8 mouse cellular contexts compared by ENCODE assay signal in the genomic region with DNA sequence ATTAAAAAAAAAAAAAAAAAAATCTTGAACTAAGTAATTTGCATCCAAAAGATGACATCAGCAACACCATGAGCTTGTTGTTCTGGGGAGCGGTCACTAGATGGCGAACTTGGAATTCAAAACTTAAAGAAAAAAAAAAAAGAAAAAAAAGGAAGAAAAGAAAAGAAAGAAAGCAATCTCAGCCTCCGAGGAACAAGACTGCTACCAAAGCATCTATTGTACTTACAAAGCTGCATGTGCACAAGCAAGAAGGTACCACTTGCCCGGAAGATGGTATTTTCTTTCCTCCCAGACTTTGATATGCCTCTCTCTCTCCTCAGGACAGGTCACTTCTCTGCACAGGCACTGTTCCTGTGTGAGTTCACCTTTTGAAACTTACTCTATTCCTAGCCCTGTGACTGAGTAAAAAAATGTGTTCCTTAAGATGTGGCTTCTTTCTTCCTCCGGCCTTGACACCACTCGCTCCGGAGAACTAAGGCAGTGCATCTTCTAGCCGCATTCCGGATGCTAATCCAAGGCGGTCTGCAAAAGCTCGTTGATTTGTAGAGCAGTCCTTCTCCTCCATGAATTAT.
DNase-seq lines count a peak whose midpoint lies in the region; ATAC-seq and TF ChIP-seq lines count a peak whose summit lies in the region.

No protein-coding gene starts in this region.

- H3K9ac ChIP-seq in forebrain, postnatal 0 days: peak overlapping the region; percentile 40
- no peak overlapping the region for H3K9ac ChIP-seq in intestine, embryonic 15.5 days
- H3K9ac ChIP-seq in liver, adult 2 months (ENCODE audit: low read depth, low read length): no peak overlapping the region
- peak overlapping the region; percentile 27; the same call in 1 of the 2 replicates for H3K9ac ChIP-seq in neural tube, embryonic 11.5 days (ENCODE audit: low read length)

- TF ChIP-seq POLR2A in bone marrow macrophage, adult 2 months (IDR thresholded peaks at IDR 0.05; ENCODE audit: borderline replicate concordance, low read depth, low read length): no peak
- no peak for TF ChIP-seq POLR2A in liver, adult 2 months (IDR thresholded peaks at IDR 0.05; ENCODE audit: extremely low read depth, insufficient read depth, low read length)

- intact Hi-C loops in gastrocnemius, postnatal 36 days (cut with DNase I): loop anchor here (5.0 kb wide), 1 partner anchor 932 kb away; no protein-coding TSS in a partner anchor

- no peak overlapping the region for H3K27ac ChIP-seq in bone marrow macrophage, adult 2 months (ENCODE audit: insufficient read depth, low read depth, low read length)
- no peak overlapping the region for H3K27ac ChIP-seq in forebrain, postnatal 0 days (ENCODE audit: low read depth, low read length)
- no peak overlapping the region for H3K27ac ChIP-seq in intestine, embryonic 15.5 days
- H3K27ac ChIP-seq in liver, adult 2 months (replicated peaks; ENCODE audit: insufficient read depth, low read depth, low read length): no peak overlapping the region
- H3K27ac ChIP-seq in neural tube, embryonic 11.5 days (ENCODE audit: low read depth, low read length): no peak overlapping the region

- TF ChIP-seq CTCF in bone marrow macrophage, adult 2 months (IDR thresholded peaks at IDR 0.05; ENCODE audit: low read depth, low read length): no peak
- TF ChIP-seq CTCF in forebrain, postnatal 0 days (IDR thresholded peaks at IDR 0.05; ENCODE audit: low read depth): peak; percentile 69
- peak; percentile 51 for TF ChIP-seq CTCF in liver, adult 2 months (IDR thresholded peaks at IDR 0.05; ENCODE audit: low read depth, low read length)

- no peaks in the 10 kb centered on the region for H3K9me3 ChIP-seq in forebrain, postnatal 0 days (ENCODE audit: low read length)
- no peaks in the 10 kb centered on the region for H3K9me3 ChIP-seq in intestine, embryonic 15.5 days
- H3K9me3 ChIP-seq in neural tube, embryonic 11.5 days (ENCODE audit: control insufficient read depth, low read length): no peaks in the 10 kb centered on the region

- WGBS in forebrain, postnatal 0 days: 20% methylated on average over 11 of the region's 11 CpGs
- 38% methylated on average over 11 of the region's 11 CpGs for WGBS in intestine, embryonic 15.5 days
- 52% methylated on average over 11 of the region's 11 CpGs for WGBS in liver, adult 2 months
- 41% methylated on average over 11 of the region's 11 CpGs for WGBS in neural tube, embryonic 11.5 days

- peak; percentile 70 for ATAC-seq in forebrain, postnatal 0 days
- no peak for ATAC-seq in intestine, embryonic 15.5 days
- ATAC-seq in neural tube, embryonic 11.5 days (ENCODE audit: insufficient read depth, low FRiP score, low TSS enrichment): peak; percentile 53

- peak overlapping the region; percentile 55 for H3K4me2 ChIP-seq in forebrain, postnatal 0 days (ENCODE audit: low read depth)
- H3K4me2 ChIP-seq in intestine, embryonic 15.5 days (replicated peaks): peak overlapping the region; percentile 52
- H3K4me2 ChIP-seq in neural tube, embryonic 11.5 days (ENCODE audit: low read depth): peak overlapping the region; percentile 36

- H3K4me3 ChIP-seq in bone marrow macrophage, adult 2 months (ENCODE audit: insufficient read depth, low read length): peak overlapping the region; percentile 28; the same call in 1 of the 2 replicates
- peak overlapping the region; percentile 23 for H3K4me3 ChIP-seq in forebrain, postnatal 0 days (ENCODE audit: low read depth, low read length)
- no peak overlapping the region for H3K4me3 ChIP-seq in intestine, embryonic 15.5 days (replicated peaks)
- H3K4me3 ChIP-seq in liver, adult 2 months (ENCODE audit: insufficient read depth, low read depth, low read length): no peak overlapping the region
- no peak overlapping the region for H3K4me3 ChIP-seq in neural tube, embryonic 11.5 days (ENCODE audit: low read depth, low read length)

- no peaks in the 10 kb centered on the region for H3K36me3 ChIP-seq in forebrain, postnatal 0 days (ENCODE audit: insufficient read depth)
- H3K36me3 ChIP-seq in intestine, embryonic 15.5 days: no peaks in the 10 kb centered on the region
- H3K36me3 ChIP-seq in liver, adult 2 months (ENCODE audit: control insufficient read depth, insufficient read depth, low read length): no peaks in the 10 kb centered on the region
- H3K36me3 ChIP-seq in neural tube, embryonic 11.5 days (ENCODE audit: control insufficient read depth, insufficient read depth, low read length): no peaks in the 10 kb centered on the region

- peaks cover 8% of the 10 kb centered on the region for H3K27me3 ChIP-seq in forebrain, postnatal 0 days (ENCODE audit: insufficient read depth, low read length)
- H3K27me3 ChIP-seq in intestine, embryonic 15.5 days (replicated peaks): no peaks in the 10 kb centered on the region
- H3K27me3 ChIP-seq in liver, adult 2 months (ENCODE audit: control insufficient read depth, insufficient read depth, low read length): no peaks in the 10 kb centered on the region
- no peaks in the 10 kb centered on the region for H3K27me3 ChIP-seq in neural tube, embryonic 11.5 days (ENCODE audit: control insufficient read depth, insufficient read depth, low read length)

- H3K4me1 ChIP-seq in bone marrow macrophage, adult 2 months (ENCODE audit: control insufficient read depth, insufficient read depth, low read length): no peaks in the 10 kb centered on the region
- no peaks in the 10 kb centered on the region; the same call in 1 of the 2 replicates for H3K4me1 ChIP-seq in forebrain, postnatal 0 days (ENCODE audit: insufficient read depth)
- no peaks in the 10 kb centered on the region for H3K4me1 ChIP-seq in intestine, embryonic 15.5 days (replicated peaks)
- H3K4me1 ChIP-seq in liver, adult 2 months (ENCODE audit: control insufficient read depth, insufficient read depth, low read length): peaks cover 1% of the 10 kb centered on the region; the same call in 1 of the 2 replicates
- H3K4me1 ChIP-seq in neural tube, embryonic 11.5 days (ENCODE audit: control insufficient read depth, insufficient read depth, low read length): no peaks in the 10 kb centered on the region

- peak; percentile 3 for DNase-seq in gastrocnemius, adult 18-20 months (ENCODE audit: low spot score)
- no peak for DNase-seq in gastrocnemius, postnatal 36 days
- DNase-seq in forebrain, postnatal 0 days: peak; percentile 81
- peak; percentile 20 for DNase-seq in liver, adult 2 months (ENCODE audit: extremely low read depth, low read depth, low spot score)
- peak; percentile 44 for DNase-seq in neural tube, embryonic 11.5 days (ENCODE audit: low spot score)
- DNase-seq in yolk sac, embryonic 10.5 days (ENCODE audit: low spot score): no peak

- H3K79me2 ChIP-seq in liver, adult 2 months (ENCODE audit: control insufficient read depth, insufficient read depth, low read length): no peaks in the 10 kb centered on the region

Comparison
In these comparisons a context has a peak if more than half of its experiments do, and no peak if none do; other contexts are left out.
1. DNase-seq: peak in gastrocnemius, adult 18-20 months (single experiment), forebrain, postnatal 0 days (single experiment), liver, adult 2 months (single experiment) and neural tube, embryonic 11.5 days (single experiment); none in gastrocnemius, postnatal 36 days (0 of 2) and yolk sac, embryonic 10.5 days (single experiment).
2. H3K4me3 ChIP-seq: peak in bone marrow macrophage, adult 2 months (single experiment) and forebrain, postnatal 0 days (single experiment); none in intestine, embryonic 15.5 days (single experiment), liver, adult 2 months (single experiment) and neural tube, embryonic 11.5 days (single experiment).
3. H3K9ac ChIP-seq: peak in forebrain, postnatal 0 days (single experiment) and neural tube, embryonic 11.5 days (single experiment); none in intestine, embryonic 15.5 days (single experiment) and liver, adult 2 months (single experiment).
4. Peak in every context shown above with its lines, with median percentiles within 50 percentile points of each other: H3K4me2 ChIP-seq.